Mouse (Mus musculus) gastrocnemius, postnatal 36 days (tissue): ENCODE results near the gene Pacsin3. TPM values are rescaled to one million over a fixed set of nuclear protein-coding genes. Genes with fewer than 3 reads are reported as not detected.

Source experiments
- DNase-seq, 2 experiments: peaks; one replicate each; pipeline ENCODE4 v3.0.0; 2022
- intact Hi-C: fragments of 180-260 bp; cut with DNase I; formaldehyde crosslinking; loops from one replicate; pipeline ENCODE4 v1.15.1; 2025
- total RNA-seq, 2 experiments: library from RNA; stranded (reverse); gene quantifications; 2 replicates each; pipeline ENCODE4 v1.2.3; 2021

Pacsin3 gene
- total RNA-seq, 2 experiments from 2014 or later: 333 to 372 TPM

- DNase-seq: no peak
- intact Hi-C loops: no loop called here
Observed at GRCm38 (mm10) chr2:91257126-91257980, 1.6 kb downstream of the Pacsin3 start.

- no peak for DNase-seq
Observed at GRCm38 (mm10) chr2:91258054-91258453, 2.3 kb downstream of the Pacsin3 start.

GRCm38 (mm10) chr2:91258830-91259229 lies 3.1 kb downstream of the Pacsin3 start:
- no peak for DNase-seq
- intact Hi-C loops: loop anchor here (2.0 kb wide), 1 partner anchor 22 kb away; the partner anchor contains the start of gene Ddb2

More at GRCm38 (mm10) chr2:91258054-91258453, 2.3 kb downstream of the Pacsin3 start:
- intact Hi-C loops: loop anchor here (2.0 kb wide), 1 partner anchor 21 kb away; the partner anchor contains the start of gene Ddb2

DNA sequence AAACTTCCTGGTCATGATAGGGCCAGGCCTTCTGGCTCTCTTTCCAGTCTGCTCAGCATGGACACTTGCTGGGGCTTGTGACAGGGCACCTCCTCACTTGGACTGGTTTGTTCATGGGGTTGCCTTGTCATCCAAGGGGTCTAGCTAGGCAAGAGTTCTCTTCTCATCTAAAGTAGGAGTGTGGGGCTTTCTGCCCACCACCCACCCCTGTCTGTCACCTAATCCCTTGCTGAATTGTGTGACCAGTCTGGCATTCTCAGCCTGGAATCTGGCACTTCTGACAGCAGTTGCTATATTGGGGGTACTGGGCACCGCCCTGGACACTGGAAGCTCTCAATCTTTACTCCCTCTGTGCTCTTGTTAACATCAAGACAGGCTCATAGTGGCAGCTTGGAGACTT lies 3.7 kb downstream of the Pacsin3 start:
- DNase-seq: peak in 1 of 2 experiments; percentile 46
- intact Hi-C loops: loop anchor here (2.0 kb wide), 1 partner anchor 23 kb away; the partner anchor contains the start of gene Ddb2

GRCm38 (mm10) chr2:91263692-91264660 lies 8.2 kb downstream of the Pacsin3 start:
- no peak for DNase-seq
- intact Hi-C loops: no loop called here

DNA sequence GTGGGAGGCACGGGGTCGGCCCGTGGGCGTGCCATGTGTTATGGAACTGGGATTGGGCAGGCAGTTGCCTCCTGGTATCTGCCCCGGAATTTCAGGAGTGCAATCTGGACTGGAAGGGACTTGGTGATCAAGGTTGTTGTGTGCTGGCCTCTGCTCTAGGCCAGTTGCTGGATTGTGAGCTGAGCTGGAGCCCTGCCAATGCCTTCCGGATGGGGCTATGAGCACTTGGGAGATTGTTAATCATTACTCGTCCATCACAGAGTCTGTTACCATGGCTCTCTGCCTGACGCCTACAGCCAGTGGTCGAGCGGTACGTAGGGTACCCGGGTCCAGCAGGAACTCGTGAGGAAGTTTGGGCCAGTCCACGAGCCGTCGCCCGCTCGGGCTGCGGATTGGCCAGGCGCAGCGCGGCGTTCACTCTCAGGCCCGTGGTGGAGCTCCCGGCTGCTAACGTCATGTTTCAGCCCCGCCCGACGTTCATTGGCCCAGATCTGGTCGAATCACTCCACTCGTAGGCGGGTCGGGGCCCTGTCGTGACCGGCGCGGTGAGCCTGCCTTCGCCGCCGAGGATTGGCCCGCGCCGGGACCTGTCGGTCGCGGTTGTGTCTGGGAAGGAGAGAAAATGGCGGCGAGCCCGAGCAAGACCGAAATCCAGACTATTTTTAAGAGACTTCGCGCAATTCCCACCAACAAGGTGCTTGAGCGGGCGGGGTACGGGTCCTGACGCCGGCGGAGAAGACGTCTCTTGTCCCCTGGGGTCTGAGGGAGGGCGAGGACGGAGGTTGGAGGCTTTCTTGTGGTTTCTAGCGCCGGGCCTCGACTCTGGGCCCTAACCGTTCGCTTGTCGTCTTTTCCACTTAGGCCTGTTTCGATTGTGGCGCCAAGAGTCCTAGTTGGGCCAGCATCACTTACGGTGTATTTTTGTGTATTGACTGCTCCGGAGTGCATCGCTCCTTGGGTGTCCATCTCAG lies 9.2 kb downstream of the Pacsin3 start, which contains the start of gene Arfgap2:
Arfgap2 (plus strand) TSS at position 264 of the 971 bp plus-strand sequence.
- peak; percentile 96 to 97 for DNase-seq
- intact Hi-C loops: no loop called here

DNA sequence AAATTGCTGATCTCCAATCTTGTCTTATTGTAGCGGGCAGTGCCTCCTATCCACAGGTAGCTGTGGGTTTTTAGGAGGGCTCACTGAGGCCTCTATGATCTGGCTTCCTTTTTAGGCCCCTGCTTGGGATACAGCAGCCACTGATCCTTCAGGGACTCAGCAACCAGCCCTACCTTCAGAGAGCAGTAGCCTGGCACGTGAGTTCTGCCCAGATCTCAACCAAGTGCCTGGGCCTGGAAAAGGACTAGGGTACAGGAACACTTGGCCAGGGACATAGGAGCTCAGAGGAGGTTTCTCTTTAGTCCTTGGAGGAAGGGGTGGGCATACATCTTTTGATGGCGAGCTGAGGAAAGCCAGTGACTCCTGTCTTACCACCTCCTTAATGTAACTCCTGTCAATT lies 12.3 kb downstream of the Pacsin3 start:
- intact Hi-C loops: no loop called here
- no peak for DNase-seq

- intact Hi-C loops: no loop called here
- no peak for DNase-seq
Observed at GRCm38 (mm10) chr2:91268706-91269105, 13.0 kb downstream of the Pacsin3 start.

GRCm38 (mm10) chr2:91269687-91270133 lies 14.0 kb downstream of the Pacsin3 start:
- intact Hi-C loops: no loop called here
- DNase-seq: peak; percentile 47 to 53

DNA sequence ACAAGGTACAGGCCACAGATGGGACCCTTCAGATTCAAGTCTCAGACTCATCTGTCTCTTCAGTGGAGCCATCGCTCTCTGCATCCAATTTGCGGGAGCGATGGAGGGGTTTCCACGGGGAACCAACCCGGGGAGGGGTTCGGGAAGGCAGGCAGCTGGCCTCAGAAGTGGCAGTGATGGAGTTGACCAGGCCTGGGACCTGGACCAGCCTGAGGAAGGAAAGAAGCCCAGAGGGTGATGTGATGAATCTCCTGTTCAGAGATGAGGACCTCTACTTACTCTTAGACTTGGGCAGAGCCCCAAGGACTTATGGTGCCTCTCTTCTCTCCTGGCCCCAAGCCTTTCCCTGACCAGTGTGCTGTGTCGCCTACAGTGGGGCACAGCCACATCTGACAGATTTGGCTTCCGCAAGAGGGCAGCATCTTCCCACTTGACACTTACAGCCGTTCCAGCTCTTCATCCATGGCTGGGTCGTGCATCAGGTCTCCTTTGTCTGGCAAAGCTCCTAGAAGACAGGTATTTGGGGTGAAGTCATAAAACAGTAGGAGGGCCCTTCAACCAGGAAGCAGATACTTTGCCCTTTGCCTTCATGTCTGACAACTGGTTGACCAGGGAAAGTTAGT lies 23.1 kb downstream of the Pacsin3 start:
- DNase-seq: no peak
- intact Hi-C loops: loop anchor here (5.0 kb wide), 1 partner anchor 162 kb away; the partner anchor contains the start of gene Mybpc3

- intact Hi-C loops: loop anchor here (5.0 kb wide), 1 partner anchor 162 kb away; the partner anchor contains the start of gene Mybpc3
Observed at GRCm38 (mm10) chr2:91279372-91279755, 23.6 kb downstream of the Pacsin3 start.

GRCm38 (mm10) chr2:91281366-91281765 lies 25.6 kb downstream of the Pacsin3 start:
- DNase-seq: no peak
- intact Hi-C loops: no loop called here

More at GRCm38 (mm10) chr2:91279372-91279755, 23.6 kb downstream of the Pacsin3 start:
- DNase-seq: no peak

DNA sequence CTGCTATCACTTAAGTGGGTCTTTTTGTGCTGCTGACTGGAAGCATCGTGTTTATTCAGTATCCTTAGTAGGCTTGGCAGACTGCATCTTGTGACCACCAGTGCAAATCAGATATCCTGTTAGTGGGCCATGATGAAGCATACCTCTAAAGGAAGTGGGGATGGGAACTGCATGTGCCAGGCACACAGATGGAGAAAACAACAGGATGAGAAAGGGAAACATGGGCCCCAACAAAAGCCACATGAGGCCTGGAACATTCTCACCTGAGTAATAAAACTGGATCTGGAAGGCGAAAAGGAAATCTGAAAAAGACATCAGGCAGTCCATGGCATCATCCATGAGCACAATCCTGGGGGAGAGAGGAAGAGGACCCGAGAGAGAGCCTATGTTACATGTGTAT lies 28.2 kb downstream of the Pacsin3 start:
- intact Hi-C loops: no loop called here
- DNase-seq: no peak

GRCm38 (mm10) chr2:91284375-91285199 lies 28.8 kb downstream of the Pacsin3 start:
- intact Hi-C loops: no loop called here
- DNase-seq: no peak

DNA sequence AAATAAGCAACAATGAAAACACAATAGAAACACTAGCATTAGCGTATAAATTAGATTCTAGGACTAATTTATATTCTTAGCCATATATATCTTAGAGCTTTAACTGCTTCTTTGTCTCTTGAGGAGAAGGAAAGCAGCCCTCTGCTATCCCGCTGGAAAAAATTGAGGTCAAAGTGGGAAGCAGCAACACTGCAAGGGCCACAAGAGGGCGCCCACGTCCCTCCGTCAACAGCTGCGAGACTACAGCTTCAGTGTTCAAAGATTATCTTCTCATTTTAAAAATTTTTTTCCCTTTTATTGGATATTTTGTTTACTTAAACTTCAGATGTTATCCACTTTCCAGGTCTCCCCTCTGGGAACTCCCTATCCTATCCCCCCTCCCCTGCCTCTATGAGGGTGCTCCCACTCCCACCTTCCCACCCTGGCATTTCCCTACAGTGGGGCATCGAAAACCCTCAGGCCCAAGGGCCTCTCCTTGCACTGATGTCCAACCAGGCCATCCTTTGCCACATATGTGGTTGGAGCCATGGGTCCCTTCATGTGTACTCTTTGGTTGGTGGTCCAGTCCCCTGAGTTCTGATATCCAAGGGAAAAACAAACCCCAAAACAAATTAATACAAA lies 30.2 kb downstream of the Pacsin3 start:
- intact Hi-C loops: loop anchor here (1.0 kb wide), 1 partner anchor 196 kb away; no protein-coding TSS in a partner anchor

GRCm38 (mm10) chr2:91287563-91287962 lies 31.8 kb downstream of the Pacsin3 start:
- DNase-seq: no peak
- intact Hi-C loops: no loop called here

More for the DNA sequence above, 30.2 kb downstream of the Pacsin3 start:
- peak; percentile 77 to 80 for DNase-seq
